Mouse (Mus musculus): Measurements from ENCODE around the gene Galnt13. TPM values are rescaled to one million over a fixed set of nuclear protein-coding genes. Genes with fewer than 3 reads are reported as not detected.

Galnt13 gene
- total and polyA plus RNA-seq, 3 experiments, result not detected

DNA sequence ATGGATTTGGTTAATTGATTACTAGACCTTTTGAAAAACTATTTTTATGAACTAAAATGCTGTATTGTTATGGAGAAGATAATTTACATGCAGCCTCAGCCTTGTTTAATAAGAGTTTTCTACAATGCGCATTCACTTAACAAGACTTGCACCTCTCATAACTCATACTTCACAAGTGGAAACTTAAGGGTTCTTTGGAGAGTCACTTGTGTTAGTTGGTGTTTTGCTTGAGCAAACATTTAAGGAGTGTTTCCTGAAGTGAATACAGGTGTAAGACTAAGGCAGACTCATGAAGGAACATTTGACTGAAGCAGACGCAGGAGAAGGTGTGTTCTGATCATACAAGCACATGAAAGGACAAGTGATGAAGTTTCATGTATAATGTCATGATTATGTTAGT lies 649.5 kb downstream of the Galnt13 start:
- Histone ChIP-seq H3K4me3 (replicated peaks in 1 of 3; ENCODE audit: low read depth in 2 of 3, low read length in 2 of 3, poor library complexity in 1 of 3) (no peak overlapping the region), H3K27me3 (replicated peaks) (no peaks in the 10 kb centered on the region), H3K27ac (ENCODE audit: insufficient read depth, low read depth) (no peak overlapping the region), H3K9ac (ENCODE audit: insufficient read depth, low read depth) (no peak overlapping the region), H3K4me2 (ENCODE audit: insufficient read depth, low read depth, poor library complexity, severe bottlenecking) (no peak overlapping the region), H3K79me2 (replicated peaks; ENCODE audit: control insufficient read depth, extremely low read depth, insufficient read depth, poor library complexity, severe bottlenecking) (no peaks in the 10 kb centered on the region), H3K9me3 (replicated peaks; ENCODE audit: low read length) (peaks cover 9% of the 10 kb centered on the region), H3K36me3 (replicated peaks in 1 of 2; ENCODE audit: control insufficient read depth in 1 of 2, insufficient read depth in 1 of 2, low read length in 1 of 2) (no peaks in the 10 kb centered on the region), H3K4me1 (ENCODE audit: control insufficient read depth in 1 of 2, insufficient read depth in 2 of 2) (no peaks in the 10 kb centered on the region)
- dilution Hi-C loops (cut with MboI; ENCODE audit: extremely low pct_ligation_motif_present, extremely low pct_unique_long_range_greater_than_20kb, low sequenced_read_pairs) (no loop called here), in situ Hi-C loops (cut with MboI; ENCODE audit: low pct_ligation_motif_present, low pct_unique_long_range_greater_than_20kb, low sequenced_read_pairs) (no loop called here)
- no peak for DNase-seq (ENCODE audit: extremely low read depth)
- TF ChIP-seq RAD21 (IDR thresholded peaks at IDR 0.05; ENCODE audit: low read depth, low read length) (no peak), POLR2AphosphoS2 (IDR thresholded peaks at IDR 0.05; ENCODE audit: low read depth, low read length) (no peak), MAX (IDR thresholded peaks at IDR 0.05; ENCODE audit: low read length) (no peak), BHLHE40 (IDR thresholded peaks at IDR 0.05; ENCODE audit: low read depth, low read length) (no peak), JUN (IDR thresholded peaks at IDR 0.05; ENCODE audit: insufficient read depth, low read depth, low read length) (no peak), MYC (IDR thresholded peaks at IDR 0.05; ENCODE audit: low read depth, low read length) (no peak), CHD2 (IDR thresholded peaks at IDR 0.05; ENCODE audit: low read length) (no peak), ZC3H11A (IDR thresholded peaks at IDR 0.05; ENCODE audit: low read depth, low read length) (no peak)

DNA sequence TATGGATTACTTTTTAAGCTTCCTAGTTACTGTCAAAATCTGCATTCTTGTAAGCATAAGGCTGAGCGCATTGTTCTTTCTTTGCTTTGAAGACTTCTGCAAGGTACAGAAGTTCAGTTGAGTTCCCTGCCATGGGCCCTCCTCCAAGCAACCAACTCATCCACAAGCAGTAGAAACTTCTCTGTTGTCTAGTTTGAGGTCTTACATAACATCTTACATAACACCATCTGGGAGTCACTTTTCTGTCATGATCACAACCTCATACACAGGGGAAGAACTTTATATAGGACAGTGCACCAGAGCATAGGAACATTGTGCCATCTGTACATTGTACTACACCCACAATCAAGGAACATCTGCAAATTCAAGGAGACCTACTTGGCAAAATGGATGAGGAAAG lies 651.9 kb downstream of the Galnt13 start:
- Histone ChIP-seq H3K9me3 (replicated peaks; ENCODE audit: low read length) (peaks cover 5% of the 10 kb centered on the region), H3K9ac (ENCODE audit: insufficient read depth, low read depth) (no peak overlapping the region), H3K4me1 (ENCODE audit: control insufficient read depth in 1 of 2, insufficient read depth in 2 of 2) (no peaks in the 10 kb centered on the region), H3K27ac (ENCODE audit: insufficient read depth, low read depth) (no peak overlapping the region), H3K4me2 (ENCODE audit: insufficient read depth, low read depth, poor library complexity, severe bottlenecking) (no peak overlapping the region), H3K36me3 (replicated peaks in 1 of 2; ENCODE audit: control insufficient read depth in 1 of 2, insufficient read depth in 1 of 2, low read length in 1 of 2) (no peaks in the 10 kb centered on the region), H3K79me2 (replicated peaks; ENCODE audit: control insufficient read depth, extremely low read depth, insufficient read depth, poor library complexity, severe bottlenecking) (no peaks in the 10 kb centered on the region), H3K27me3 (replicated peaks) (no peaks in the 10 kb centered on the region), H3K4me3 (replicated peaks in 1 of 3; ENCODE audit: low read depth in 2 of 3, low read length in 2 of 3, poor library complexity in 1 of 3) (no peak overlapping the region)
- in situ Hi-C loops (cut with MboI; ENCODE audit: low pct_ligation_motif_present, low pct_unique_long_range_greater_than_20kb, low sequenced_read_pairs) (no loop called here), dilution Hi-C loops (cut with MboI; ENCODE audit: extremely low pct_ligation_motif_present, extremely low pct_unique_long_range_greater_than_20kb, low sequenced_read_pairs) (no loop called here)
- no peak for TF ChIP-seq RCOR1 (conservative IDR thresholded peaks at IDR 0.05; ENCODE audit: low read depth, low read length)
- TF ChIP-seq MAZ (IDR thresholded peaks at IDR 0.05; ENCODE audit: low read depth, low read length), result no peak
- no peak for DNase-seq (ENCODE audit: extremely low read depth)

DNA sequence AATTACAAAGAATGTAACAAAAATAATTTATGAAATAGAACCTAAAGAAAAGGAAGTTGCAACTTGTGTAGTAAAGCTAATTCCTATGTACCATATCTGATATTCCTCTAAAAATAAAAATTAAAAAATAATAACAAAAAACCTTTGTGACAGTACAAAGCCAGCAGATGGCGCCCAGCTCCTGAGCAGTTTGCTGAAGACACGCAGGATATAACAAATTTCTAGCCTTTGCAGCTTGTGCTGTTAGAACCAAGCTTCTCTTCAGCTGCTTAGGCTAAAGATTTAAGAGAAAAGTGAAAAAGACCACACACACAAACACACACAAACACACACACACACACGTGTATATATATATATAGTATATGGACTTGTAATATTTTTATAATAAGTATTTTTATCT lies 654.2 kb downstream of the Galnt13 start:
- dilution Hi-C loops (cut with MboI; ENCODE audit: extremely low pct_ligation_motif_present, extremely low pct_unique_long_range_greater_than_20kb, low sequenced_read_pairs), result no loop called here
- Histone ChIP-seq H3K4me2 (ENCODE audit: insufficient read depth, low read depth, poor library complexity, severe bottlenecking) (no peak overlapping the region), H3K27me3 (replicated peaks) (no peaks in the 10 kb centered on the region), H3K79me2 (replicated peaks; ENCODE audit: control insufficient read depth, extremely low read depth, insufficient read depth, poor library complexity, severe bottlenecking) (no peaks in the 10 kb centered on the region), H3K4me3 (replicated peaks in 1 of 3; ENCODE audit: low read depth in 2 of 3, low read length in 2 of 3, poor library complexity in 1 of 3) (no peak overlapping the region), H3K27ac (ENCODE audit: insufficient read depth, low read depth) (no peak overlapping the region), H3K9ac (ENCODE audit: insufficient read depth, low read depth) (no peak overlapping the region), H3K4me1 (ENCODE audit: control insufficient read depth in 1 of 2, insufficient read depth in 2 of 2) (no peaks in the 10 kb centered on the region), H3K9me3 (replicated peaks; ENCODE audit: low read length) (peaks cover 11% of the 10 kb centered on the region), H3K36me3 (replicated peaks in 1 of 2; ENCODE audit: control insufficient read depth in 1 of 2, insufficient read depth in 1 of 2, low read length in 1 of 2) (no peaks in the 10 kb centered on the region)
- DNase-seq (ENCODE audit: extremely low read depth), result peak; percentile 4
- in situ Hi-C loops (cut with MboI; ENCODE audit: low pct_ligation_motif_present, low pct_unique_long_range_greater_than_20kb, low sequenced_read_pairs), result no loop called here
- TF ChIP-seq UBTF (IDR thresholded peaks at IDR 0.05; ENCODE audit: low read depth, low read length) (no peak), POLR2A (IDR thresholded peaks at IDR 0.05; ENCODE audit: low read depth, low read length) (no peak), HCFC1 (IDR thresholded peaks at IDR 0.05; ENCODE audit: low read depth, low read length) (no peak), CTCF (conservative IDR thresholded peaks at IDR 0.05 in 1 of 2, IDR thresholded peaks at IDR 0.05 in 1 of 2; ENCODE audit: low read depth in 2 of 2, low read length in 2 of 2) (peak in 1 of 2 experiments; percentile 16; a peak in 1 of 4 replicates), PAX5 (IDR thresholded peaks at IDR 0.05; ENCODE audit: low read length) (no peak), RAD21 (IDR thresholded peaks at IDR 0.05; ENCODE audit: low read depth, low read length) (peak; percentile 15)

Measured in CH12.LX (cell line).